Mouse (Mus musculus) G1E (cell line): ENCODE measurements around the gene Pkp3. TPM values are rescaled to one million over a fixed set of nuclear protein-coding genes. Genes with fewer than 3 reads are reported as not detected.

ENCODE experiments used
- ATAC-seq: 2 replicates; pipeline ENCODE4 v1.8.0; 2016; ENCODE audit warnings: mild to moderate bottlenecking; ENCODE audit not compliant: insufficient number of reproducible peaks, poor library complexity, low FRiP score, severe bottlenecking; ENCODE audit errors: extremely low read depth
- DNase-seq: peaks from one replicate; pipeline ENCODE4 v3.0.0; 2012; ENCODE audit warnings: low spot score
- H3K27me3 ChIP-seq: 2 replicates; pipeline ENCODE4 v1.6.1; 2012; ENCODE audit warnings: mild to moderate bottlenecking, low read length, inconsistent platforms; ENCODE audit not compliant: insufficient read depth
- H3K36me3 ChIP-seq: replicated peaks from 2 replicates; pipeline ENCODE3; 2012; ENCODE audit warnings: mild to moderate bottlenecking, inconsistent platforms
- H3K4me1 ChIP-seq: 2 replicates; pipeline ENCODE4 v1.6.1; 2012; ENCODE audit warnings: low read depth, low read length, inconsistent platforms, mixed read lengths; ENCODE audit not compliant: insufficient read depth
- H3K4me3 ChIP-seq: 2 replicates; pipeline ENCODE4 v1.5.1; 2012; ENCODE audit warnings: low read depth, mild to moderate bottlenecking, inconsistent platforms, low read length, moderate library complexity, mixed read lengths
- H3K9me3 ChIP-seq: replicated peaks from 2 replicates; pipeline ENCODE4 v1.6.1; 2012; ENCODE audit warnings: inconsistent platforms
- CTCF ChIP-seq: IDR thresholded peaks from 2 replicates; pipeline ENCODE4 v1.5.1; 2012; ENCODE audit warnings: low read depth, low read length, inconsistent platforms, mixed read lengths
- GATA1 ChIP-seq: IDR thresholded peaks from 2 replicates; pipeline ENCODE4 v1.6.1; 2012; ENCODE audit warnings: borderline replicate concordance, low read length, inconsistent platforms, mixed read lengths
- GATA2 ChIP-seq: IDR thresholded peaks from 2 replicates; pipeline ENCODE4 v1.6.1; 2012; ENCODE audit warnings: low read depth, low read length, inconsistent platforms, borderline replicate concordance
- POLR2AphosphoS5 ChIP-seq: IDR thresholded peaks from 2 replicates; pipeline ENCODE4 v1.6.1; 2012; ENCODE audit warnings: low read depth, low read length, inconsistent platforms; ENCODE audit not compliant: insufficient replicate concordance
- TAL1 ChIP-seq: conservative IDR thresholded peaks from 2 replicates; pipeline ENCODE4 v1.6.1; 2012; ENCODE audit warnings: low read depth, low read length, inconsistent platforms, mixed read lengths
- polyA plus RNA-seq: library from polyadenylated mRNA; stranded (reverse); fragments of >175 nt; gene quantifications from 2 replicates; pipeline ENCODE4 v1.2.3, GENCODE M21; 2012
- total RNA-seq, 2 experiments: library from RNA; stranded (forward) in 1 of 2; stranded (reverse) in 1 of 2; fragments of 200-1000 nt in 1 of 2; fragments of >200 nt in 1 of 2; fragmentation: Nextera tagmentation in 1 of 2; gene quantifications; 2 replicates each; pipeline ENCODE4 v1.2.3; 2014 to 2017

Gene Pkp3
- total and polyA plus RNA-seq, 3 experiments: not detected

GRCm38 (mm10) chr7:141062525-141062924 is 15.5 kb upstream of the Pkp3 start:
- H3K4me3 ChIP-seq: no peak overlapping the region
- no peak for ATAC-seq
- H3K9me3 ChIP-seq: no peaks in the 10 kb centered on the region
- TF ChIP-seq CTCF: no peak
- no peak for TF ChIP-seq GATA1
- TF ChIP-seq GATA2: no peak
- no peak for TF ChIP-seq POLR2AphosphoS5
- no peak for TF ChIP-seq TAL1
- H3K27me3 ChIP-seq: peaks cover 43% of the 10 kb centered on the region
- no peaks in the 10 kb centered on the region for H3K4me1 ChIP-seq
- DNase-seq: no peak
- no peaks in the 10 kb centered on the region for H3K36me3 ChIP-seq

GRCm38 (mm10) chr7:141063353-141063752 is 14.7 kb upstream of the Pkp3 start:
- no peaks in the 10 kb centered on the region for H3K36me3 ChIP-seq
- DNase-seq: no peak
- ATAC-seq: no peak
- H3K4me3 ChIP-seq: no peak overlapping the region
- no peak for TF ChIP-seq CTCF
- no peaks in the 10 kb centered on the region for H3K4me1 ChIP-seq
- H3K9me3 ChIP-seq: no peaks in the 10 kb centered on the region
- H3K27me3 ChIP-seq: peaks cover 46% of the 10 kb centered on the region

GRCm38 (mm10) chr7:141064175-141064574 is 13.8 kb upstream of the Pkp3 start:
- Histone ChIP-seq H3K4me1 (no peaks in the 10 kb centered on the region), H3K36me3 (no peaks in the 10 kb centered on the region), H3K27me3 (peaks cover 45% of the 10 kb centered on the region), H3K4me3 (no peak overlapping the region), H3K9me3 (no peaks in the 10 kb centered on the region)
- TF ChIP-seq TAL1: no peak
- no peak for TF ChIP-seq CTCF
- no peak for TF ChIP-seq POLR2AphosphoS5
- TF ChIP-seq GATA2: no peak
- no peak for TF ChIP-seq GATA1
- ATAC-seq (no peak), DNase-seq (no peak)

GRCm38 (mm10) chr7:141064576-141064975 is 13.4 kb upstream of the Pkp3 start:
- no peaks in the 10 kb centered on the region for H3K4me1 ChIP-seq
- H3K9me3 ChIP-seq: no peaks in the 10 kb centered on the region
- no peaks in the 10 kb centered on the region for H3K36me3 ChIP-seq
- H3K27me3 ChIP-seq: peaks cover 45% of the 10 kb centered on the region
- DNase-seq (no peak), ATAC-seq (no peak)
- H3K4me3 ChIP-seq: no peak overlapping the region
- no peak for TF ChIP-seq TAL1
- no peak for TF ChIP-seq GATA1
- TF ChIP-seq CTCF: no peak
- no peak for TF ChIP-seq GATA2
- TF ChIP-seq POLR2AphosphoS5: no peak

GRCm38 (mm10) chr7:141068351-141068750 is 9.7 kb upstream of the Pkp3 start:
- Histone ChIP-seq H3K4me3 (no peak overlapping the region), H3K27me3 (peaks cover 39% of the 10 kb centered on the region), H3K4me1 (peaks cover 2% of the 10 kb centered on the region; the same call in 1 of the 2 replicates), H3K36me3 (no peaks in the 10 kb centered on the region), H3K9me3 (no peaks in the 10 kb centered on the region)
- no peak for TF ChIP-seq CTCF
- TF ChIP-seq TAL1: no peak
- no peak for TF ChIP-seq GATA2
- ATAC-seq: no peak
- DNase-seq: no peak

GRCm38 (mm10) chr7:141070058-141070862 is 7.8 kb upstream of the Pkp3 start:
- H3K27me3 ChIP-seq: peaks cover 35% of the 10 kb centered on the region
- H3K4me3 ChIP-seq: no peak overlapping the region
- DNase-seq (peak; percentile 30), ATAC-seq (no peak)
- H3K4me1 ChIP-seq: peaks cover 2% of the 10 kb centered on the region; the same call in 1 of the 2 replicates
- H3K9me3 ChIP-seq: no peaks in the 10 kb centered on the region
- H3K36me3 ChIP-seq: no peaks in the 10 kb centered on the region
- no peak for TF ChIP-seq GATA1
- TF ChIP-seq CTCF: peak; percentile 31; the same call in 1 of the 2 replicates
